Mouse (Mus musculus) gastrocnemius, postnatal 14 days (tissue): Measurements from ENCODE around the gene Plekhm3. TPM values are rescaled to one million over a fixed set of nuclear protein-coding genes. Genes with fewer than 3 reads are reported as not detected.
"Not testable (repeated sequence)": the region's sequence is repeated elsewhere in the genome, so short reads cannot be mapped to it uniquely, and the experiment has no call there.

Source experiments
- DNase-seq: peaks from one replicate; pipeline ENCODE4 v3.0.0; 2021; ENCODE audit warnings: mixed read lengths
- intact Hi-C: fragments of 180-260 bp; cut with DNase I; formaldehyde crosslinking; loops from one replicate; pipeline ENCODE4 v1.15.1; 2025; ENCODE audit warnings: low total_unique reads
- long read RNA-seq, 2 experiments: library from polyadenylated mRNA; stranded (forward); transcript quantifications; one replicate each; pipeline ENCODE4 v2.0.0; 2021
- total RNA-seq, 2 experiments: library from RNA; stranded (reverse); gene quantifications; 2 replicates each; pipeline ENCODE4 v1.2.3; 2021

Gene Plekhm3
- 1 to 10 TPM; 3.9 to 5.1 TPM for total RNA-seq
- long read RNA-seq, experiment 1, full-length matches to known transcripts: 1 of 2 reads
- long read RNA-seq, experiment 1, partial matches to known transcripts: 0 of 2 reads
- long read RNA-seq, experiment 1, other reads (novel, unspliced or antisense): 1 of 2 reads
- long read RNA-seq, experiment 2, full-length matches to known transcripts: 2 of 2 reads
- long read RNA-seq, experiment 2, partial matches to known transcripts: 0 of 2 reads
- long read RNA-seq, experiment 2, other reads (novel, unspliced or antisense): 0 of 2 reads

GRCm38 (mm10) chr1:64956479-64956961, at the start of gene Plekhm3:
Gene Plekhm3, minus strand, starts transcription at chr1:64956824.
- intact Hi-C loops: no loop called here
- DNase-seq: peak; percentile 84

GRCm38 (mm10) chr1:65005575-65005974, 49.0 kb upstream of the Plekhm3 start:
- DNase-seq: no peak
- intact Hi-C loops: loop anchor here (5.0 to 10.0 kb wide), 2 partner anchors 288 to 1351 kb away; no protein-coding TSS in a partner anchor

- intact Hi-C loops: loop anchor here (10.0 kb wide), 1 partner anchor 1350 kb away; no protein-coding TSS in a partner anchor
- no peak for DNase-seq
Measured at GRCm38 (mm10) chr1:65004526-65004925, 47.9 kb upstream of the Plekhm3 start.

- DNase-seq: no peak
- intact Hi-C loops: no loop called here
Measured at GRCm38 (mm10) chr1:64993206-64993605, 36.6 kb upstream of the Plekhm3 start.

GRCm38 (mm10) chr1:64988176-64988575, 31.6 kb upstream of the Plekhm3 start:
- intact Hi-C loops: no loop called here
- no peak for DNase-seq

GRCm38 (mm10) chr1:64986120-64986519, 29.5 kb upstream of the Plekhm3 start:
- peak; percentile 18 for DNase-seq
- intact Hi-C loops: no loop called here

- DNase-seq: no peak
- intact Hi-C loops: no loop called here
Measured at GRCm38 (mm10) chr1:64983247-64983646, 26.6 kb upstream of the Plekhm3 start.

GRCm38 (mm10) chr1:64978321-64978799, 21.7 kb upstream of the Plekhm3 start:
- intact Hi-C loops: no loop called here
- DNase-seq: no peak

- no peak for DNase-seq
- intact Hi-C loops: no loop called here
Measured at GRCm38 (mm10) chr1:64975346-64975745, 18.7 kb upstream of the Plekhm3 start.

GRCm38 (mm10) chr1:64970685-64971084, 14.1 kb upstream of the Plekhm3 start:
- DNase-seq: no peak
- intact Hi-C loops: no loop called here

- intact Hi-C loops: no loop called here
Measured at GRCm38 (mm10) chr1:64957021-64957489, 431 bp upstream of the Plekhm3 start.

GRCm38 (mm10) chr1:64954786-64955185, 1.8 kb downstream of the Plekhm3 start:
- DNase-seq: not testable (repeated sequence)

More at GRCm38 (mm10) chr1:64957021-64957489, 431 bp upstream of the Plekhm3 start:
- no peak for DNase-seq

GRCm38 (mm10) chr1:64950271-64950670, 6.4 kb downstream of the Plekhm3 start:
- intact Hi-C loops: no loop called here
- DNase-seq: no peak

More at GRCm38 (mm10) chr1:64954786-64955185, 1.8 kb downstream of the Plekhm3 start:
- intact Hi-C loops: not testable (repeated sequence)

GRCm38 (mm10) chr1:64949377-64949776, 7.2 kb downstream of the Plekhm3 start:
- no peak for DNase-seq
- intact Hi-C loops: no loop called here

GRCm38 (mm10) chr1:64946106-64946505, 10.5 kb downstream of the Plekhm3 start:
- intact Hi-C loops: no loop called here
- DNase-seq: no peak

- intact Hi-C loops: no loop called here
- no peak for DNase-seq
Measured at GRCm38 (mm10) chr1:64945214-64945785, 11.3 kb downstream of the Plekhm3 start.

- intact Hi-C loops: no loop called here
- no peak for DNase-seq
Measured at GRCm38 (mm10) chr1:64944746-64945145, 11.9 kb downstream of the Plekhm3 start.

- intact Hi-C loops: no loop called here
- no peak for DNase-seq
Measured at GRCm38 (mm10) chr1:64942006-64942755, 14.4 kb downstream of the Plekhm3 start.

- no peak for DNase-seq
- intact Hi-C loops: no loop called here
Measured at GRCm38 (mm10) chr1:64938907-64939306, 17.7 kb downstream of the Plekhm3 start.

- DNase-seq: no peak
- intact Hi-C loops: no loop called here
Measured at GRCm38 (mm10) chr1:64937692-64938091, 18.9 kb downstream of the Plekhm3 start.
